26 mouse cellular contexts compared by ENCODE assay signal in the genomic region with DNA sequence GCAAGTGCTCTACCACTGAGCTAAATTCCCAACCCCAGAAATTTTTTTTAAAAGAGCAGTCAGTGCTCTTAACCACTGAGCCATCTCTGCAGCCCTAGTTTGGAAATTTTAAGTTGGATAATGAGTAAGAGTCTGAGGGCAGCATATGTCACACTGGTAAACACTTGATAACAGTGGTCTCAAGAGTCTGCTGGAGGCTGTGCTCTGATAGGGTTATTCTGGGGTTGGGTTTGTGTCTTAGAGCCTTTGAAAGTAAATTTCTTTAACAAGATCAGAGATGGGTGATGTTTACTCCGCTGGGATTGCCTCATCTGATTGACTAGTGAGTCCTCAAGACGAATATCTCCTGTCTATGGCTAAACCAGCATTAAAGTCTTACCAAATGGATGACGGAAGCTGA. TPM values are rescaled to one million over a fixed set of nuclear protein-coding genes. Genes with fewer than 3 reads are reported as not detected.
DNase-seq lines count a peak whose midpoint lies in the region; ATAC-seq and TF ChIP-seq lines count a peak whose summit lies in the region.
"Had no signal": no experiment of that assay in that cellular context is flagged by ENCODE, and none has a peak within 500 bp of the region (broad histone marks: within the 10 kb centered on the region; RNA-seq: fewer than 3 reads in every experiment).

No protein-coding gene starts in this region.

- peak; percentile 77 for TF ChIP-seq EP300 in liver, postnatal 0 days (IDR thresholded peaks at IDR 0.05; ENCODE audit: low read depth)

- H3K27ac ChIP-seq in liver, embryonic 12.5 days: peak overlapping the region; percentile 92
- H3K27ac ChIP-seq in liver, postnatal 0 days (ENCODE audit: low read depth): peak overlapping the region; percentile 50
- H3K27ac ChIP-seq: embryonic facial prominence, embryonic 10.5 days; embryonic facial prominence, embryonic 15.5 days; forebrain, embryonic 10.5 days; hindbrain, postnatal 0 days; intestine, embryonic 15.5 days; limb, embryonic 12.5 days had no signal

- WGBS in liver, embryonic 12.5 days (ENCODE audit: insufficient replicate concordance): 51% methylated on average over 3 of the region's 3 CpGs
- 72% methylated on average over 3 of the region's 3 CpGs for WGBS in liver, postnatal 0 days (ENCODE audit: insufficient replicate concordance)

- H3K4me3 ChIP-seq in liver, embryonic 12.5 days: no peak overlapping the region
- no peak overlapping the region for H3K4me3 ChIP-seq in liver, postnatal 0 days (ENCODE audit: low read depth, low read length)
- H3K4me3 ChIP-seq: embryonic facial prominence, embryonic 10.5 days; embryonic facial prominence, embryonic 15.5 days; forebrain, embryonic 10.5 days; intestine, embryonic 15.5 days; limb, embryonic 12.5 days had no signal

- peak overlapping the region; percentile 79 for H3K4me2 ChIP-seq in liver, embryonic 12.5 days
- H3K4me2 ChIP-seq in liver, postnatal 0 days (ENCODE audit: low read depth, low read length): peak overlapping the region; percentile 11; the same call in 1 of the 2 replicates
- H3K4me2 ChIP-seq: embryonic facial prominence, embryonic 15.5 days; intestine, embryonic 15.5 days; limb, embryonic 12.5 days had no signal

- peak overlapping the region; percentile 49; the same call in 1 of the 2 replicates for H3K9ac ChIP-seq in liver, embryonic 12.5 days
- no peak overlapping the region for H3K9ac ChIP-seq in liver, postnatal 0 days (replicated peaks)
- H3K9ac ChIP-seq: embryonic facial prominence, embryonic 15.5 days; forebrain, postnatal 0 days; intestine, embryonic 15.5 days; limb, embryonic 12.5 days had no signal

- TF ChIP-seq CTCF in liver, postnatal 0 days (IDR thresholded peaks at IDR 0.05; ENCODE audit: low read depth): no peak

- H3K27me3 ChIP-seq in liver, embryonic 12.5 days (replicated peaks): no peaks in the 10 kb centered on the region
- H3K27me3 ChIP-seq in liver, postnatal 0 days (ENCODE audit: insufficient read depth, low read length): no peaks in the 10 kb centered on the region
- H3K27me3 ChIP-seq: embryonic facial prominence, embryonic 15.5 days; intestine, embryonic 15.5 days; limb, embryonic 12.5 days had no signal

- H3K9me3 ChIP-seq in liver, embryonic 12.5 days (replicated peaks): no peaks in the 10 kb centered on the region
- no peaks in the 10 kb centered on the region for H3K9me3 ChIP-seq in liver, postnatal 0 days (ENCODE audit: low read length)
- H3K9me3 ChIP-seq: embryonic facial prominence, embryonic 10.5 days; embryonic facial prominence, embryonic 15.5 days; forebrain, embryonic 10.5 days; intestine, embryonic 15.5 days; limb, embryonic 12.5 days had no signal

- H3K4me1 ChIP-seq in liver, embryonic 12.5 days: peaks cover 63% of the 10 kb centered on the region
- H3K4me1 ChIP-seq in liver, postnatal 0 days (ENCODE audit: insufficient read depth): peaks cover 17% of the 10 kb centered on the region
- H3K4me1 ChIP-seq: intestine, embryonic 15.5 days had no signal

- peak; percentile 71 for ATAC-seq in erythroblast, adult 5-6 weeks (replicated peaks; ENCODE audit: low FRiP score, poor library complexity, severe bottlenecking)
- peak; percentile 70 for ATAC-seq in liver, embryonic 12.5 days
- peak; percentile 16; the same call in 1 of the 2 replicates for ATAC-seq in liver, postnatal 0 days
- ATAC-seq: forebrain, postnatal 0 days; hindbrain, postnatal 0 days; intestine, embryonic 15.5 days; lung, postnatal 0 days had no signal

- peak; percentile 49 for DNase-seq in c-Kit-negative CD71-positive TER-119-positive erythroid progenitor cells, embryonic 14.5 days (ENCODE audit: low read depth, low spot score)
- DNase-seq in liver, postnatal 0 days: no peak
- no peak for DNase-seq in cerebellum, adult 11 months
- DNase-seq in spleen, adult 18-20 months: no peak
- DNase-seq in heart, adult 8-10 months (ENCODE audit: low spot score): no peak
- no peak for DNase-seq in adrenal gland, adult 2 months
- DNase-seq: adrenal gland, postnatal 14 days; B cell, adult 2 months; cerebellum, postnatal 14 days; forebrain, postnatal 0 days; gastrocnemius, postnatal 10 days; kidney, adult 2 months; kidney, postnatal 4 days; lung, adult 18-20 months; lung, postnatal 4 days; midbrain, embryonic 14.5 days; thymus, postnatal 14 days had no signal

- H3K36me3 ChIP-seq in liver, embryonic 12.5 days: no peaks in the 10 kb centered on the region; the same call in 1 of the 2 replicates
- H3K36me3 ChIP-seq in liver, postnatal 0 days (replicated peaks; ENCODE audit: insufficient read depth, low read length): no peaks in the 10 kb centered on the region
- H3K36me3 ChIP-seq: embryonic facial prominence, embryonic 15.5 days; intestine, embryonic 15.5 days; limb, embryonic 12.5 days had no signal

RNA-seq across cellular contexts. Expression of gene Pum1, which starts 2.0 kb away (rescaled TPM):
- 166 TPM in 2 replicates for total RNA-seq in erythroblast, adult 5-6 weeks (2015; ENCODE audit: low replicate concordance)
- total RNA-seq in erythroblast, adult 5-6 weeks (2017; ENCODE audit: low replicate concordance): 245 and 256 TPM in 2 replicates
- polyA plus RNA-seq in liver, embryonic 12.5 days (2016; fragmentation: Nextera tagmentation; extraction: Ambion mirVana): 43.2 and 43.7 TPM in 2 replicates
- polyA plus RNA-seq in liver, postnatal 0 days (2015; fragmentation: Nextera tagmentation; extraction: Ambion mirVana): 14.8 and 16.7 TPM in 2 replicates
- 10 to 100 TPM; 53.7 to 65.4 (median 60.3) TPM for total RNA-seq in heart, adult 8-10 months (2022)
- total RNA-seq in adrenal gland, adult 2 months (2021): 10 to 100 TPM; 73.6 to 84.0 TPM
- polyA plus RNA-seq in adrenal gland, adult 2 months (2012; rRNA removed): 47.7 and 62.4 TPM in 2 replicates

Comparison
In these comparisons a context has a peak if more than half of its experiments do, and no peak if none do; other contexts are left out.
1. ATAC-seq: peak in every context shown above with its lines; median percentile 71 in erythroblast, adult 5-6 weeks; 70 in liver, embryonic 12.5 days; 16 in liver, postnatal 0 days.